Mouse (Mus musculus) spleen, adult 12 weeks (tissue): ENCODE results near the gene Igsf9.

Experiments used
- DNase-seq: peaks from one replicate; pipeline ENCODE4 v3.0.0; 2022; ENCODE audit warnings: low spot score

Igsf9 gene

GRCm38 (mm10) chr1:172518013-172518412 lies 36.4 kb downstream of the Igsf9 start:
- DNase-seq: no peak

GRCm38 (mm10) chr1:172519644-172520043 lies 38.1 kb downstream of the Igsf9 start:
- no peak for DNase-seq

GRCm38 (mm10) chr1:172520576-172521440 lies 39.2 kb downstream of the Igsf9 start, which contains the start of gene Cfap45:
TSS of gene Cfap45 (plus strand) at chr1:172520801.
- DNase-seq: peak; percentile 42

DNA sequence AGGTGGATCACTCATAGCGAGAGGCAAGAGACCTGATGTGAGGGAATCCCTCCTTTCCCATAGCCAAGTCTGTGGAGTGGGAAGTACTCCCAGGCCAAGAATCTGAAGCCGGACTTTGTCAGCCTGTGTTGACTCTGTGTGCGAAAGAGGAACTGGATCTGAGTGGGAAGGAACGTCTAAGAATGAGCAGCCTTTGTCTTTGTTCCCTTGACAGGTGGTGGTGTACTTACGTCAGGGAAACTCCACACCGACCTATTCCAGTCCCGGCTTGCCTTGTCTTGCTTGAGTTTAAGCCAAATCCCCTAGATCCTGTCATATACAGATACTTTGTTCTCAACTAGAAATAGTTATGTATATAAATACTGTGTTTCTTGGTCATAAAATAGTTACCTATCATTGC lies 40.9 kb downstream of the Igsf9 start:
- DNase-seq: no peak

GRCm38 (mm10) chr1:172523699-172524101 lies 42.1 kb downstream of the Igsf9 start:
- DNase-seq: no peak

GRCm38 (mm10) chr1:172525027-172525764 lies 43.6 kb downstream of the Igsf9 start:
- DNase-seq: peak; percentile 12

DNA sequence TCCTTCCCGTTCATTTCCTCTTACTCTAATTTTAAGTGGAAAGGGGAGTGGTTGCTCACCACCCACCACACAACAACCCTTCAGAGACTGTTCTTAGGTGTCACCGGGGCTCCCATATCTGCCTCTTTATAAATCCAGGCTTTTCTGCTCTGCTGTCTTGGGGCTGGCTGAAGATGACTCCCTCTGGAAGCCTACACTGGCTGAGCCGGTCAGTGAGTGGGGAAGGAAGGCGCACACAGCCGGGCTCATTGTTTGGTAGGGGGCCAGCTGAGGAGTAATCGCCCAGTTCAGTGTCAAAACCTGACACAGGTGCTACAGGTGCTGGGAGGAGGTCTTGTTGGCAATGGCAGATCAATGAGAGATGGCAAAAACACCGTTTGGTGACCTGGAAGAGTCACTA lies 44.4 kb downstream of the Igsf9 start:
- no peak for DNase-seq

GRCm38 (mm10) chr1:172526380-172527081 lies 44.9 kb downstream of the Igsf9 start:
- DNase-seq: no peak

DNA sequence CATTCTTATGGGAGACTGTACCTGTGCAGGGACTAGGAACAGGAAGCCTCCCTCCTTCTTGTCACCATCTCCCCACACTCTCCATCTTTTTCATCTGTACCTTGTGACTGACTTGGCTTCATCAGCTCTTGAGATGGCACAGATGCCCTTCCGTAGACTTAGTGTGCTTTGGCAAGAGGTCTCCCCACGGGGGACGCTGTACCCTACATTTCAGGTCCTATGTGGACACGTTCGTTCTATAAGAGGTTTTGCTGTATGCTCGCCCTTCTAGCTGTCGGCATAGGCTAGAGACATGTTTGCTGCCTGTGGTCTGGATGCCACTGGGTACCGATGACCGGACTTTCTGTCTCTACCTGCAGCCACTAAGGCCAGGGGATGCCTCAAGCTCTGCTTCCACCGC lies 45.8 kb downstream of the Igsf9 start:
- DNase-seq: no peak

DNA sequence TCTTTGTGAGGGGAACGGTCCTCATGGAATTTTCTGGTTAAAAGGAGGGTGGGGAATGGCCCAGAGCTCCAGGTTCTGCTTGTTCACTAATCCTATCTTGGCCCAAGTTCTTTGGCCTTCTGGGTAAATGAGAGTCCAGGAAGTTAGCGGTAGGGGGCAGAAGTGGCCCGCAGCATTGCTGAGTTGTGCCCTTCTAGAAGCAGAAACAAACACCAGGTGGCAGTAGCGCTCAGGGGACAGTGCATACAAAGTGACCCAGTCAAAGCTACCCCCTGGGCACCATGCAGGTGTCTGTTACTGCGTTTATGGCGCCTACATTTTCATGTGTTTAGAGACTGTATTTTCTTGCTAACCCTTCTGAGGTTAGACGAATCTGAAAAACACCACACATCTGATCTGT lies 47.1 kb downstream of the Igsf9 start:
- peak; percentile 70 for DNase-seq

DNA sequence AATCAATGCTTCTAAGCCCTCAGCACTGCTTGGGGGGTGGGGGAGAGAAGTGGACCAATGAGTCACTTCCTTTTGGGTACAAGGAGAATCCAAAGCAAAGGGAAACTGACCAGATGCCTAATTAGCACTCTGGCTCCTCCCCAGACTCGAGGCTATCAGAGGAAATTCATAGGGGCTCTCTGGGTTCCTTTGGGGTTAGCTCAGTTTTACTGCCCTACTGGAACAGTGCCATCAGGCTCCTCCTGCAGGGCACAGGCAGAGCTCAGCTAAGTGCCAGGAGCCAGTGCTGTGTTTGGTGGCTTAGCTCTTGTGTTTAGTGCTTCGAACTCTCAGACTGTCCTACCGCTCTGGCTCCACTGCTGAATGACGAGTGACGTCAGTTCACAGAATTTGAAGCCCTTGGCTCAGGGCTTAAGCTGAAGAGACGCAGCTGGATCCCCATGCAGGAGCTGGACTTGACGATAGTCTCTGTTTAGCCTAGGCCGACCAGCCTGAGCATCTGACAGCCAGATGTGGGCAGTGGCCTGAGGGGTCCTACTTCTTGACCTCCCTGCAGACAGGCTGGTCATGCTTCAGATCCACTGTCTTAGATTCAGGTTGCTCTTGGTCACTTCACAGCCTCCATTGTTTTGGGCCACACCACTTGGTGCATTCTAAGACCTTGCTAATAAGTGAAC lies 49.1 kb downstream of the Igsf9 start:
- DNase-seq: no peak

DNA sequence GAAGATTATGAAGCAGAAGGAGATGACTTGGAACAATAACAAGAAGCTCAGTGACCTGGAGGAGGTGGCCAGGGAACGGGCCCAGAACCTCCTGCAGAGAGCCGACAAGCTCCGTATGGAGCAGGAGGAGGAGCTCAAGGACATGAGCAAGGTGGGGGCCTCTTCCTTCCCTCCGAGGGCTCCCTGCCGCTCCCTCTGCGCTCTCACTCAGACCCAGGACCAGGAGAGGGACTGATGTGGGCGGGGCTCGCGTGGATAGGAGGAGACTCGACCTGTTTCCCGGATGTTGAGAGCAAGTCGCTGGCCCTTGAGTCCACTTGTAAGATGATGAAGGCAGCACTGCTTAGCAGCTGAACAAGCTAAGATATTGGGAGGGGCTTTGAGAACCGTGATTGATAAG lies 51.0 kb downstream of the Igsf9 start:
- no peak for DNase-seq

- no peak for DNase-seq
These were observed 53.5 kb downstream of the Igsf9 start for GRCm38 (mm10) chr1:172535116-172535515.

DNA sequence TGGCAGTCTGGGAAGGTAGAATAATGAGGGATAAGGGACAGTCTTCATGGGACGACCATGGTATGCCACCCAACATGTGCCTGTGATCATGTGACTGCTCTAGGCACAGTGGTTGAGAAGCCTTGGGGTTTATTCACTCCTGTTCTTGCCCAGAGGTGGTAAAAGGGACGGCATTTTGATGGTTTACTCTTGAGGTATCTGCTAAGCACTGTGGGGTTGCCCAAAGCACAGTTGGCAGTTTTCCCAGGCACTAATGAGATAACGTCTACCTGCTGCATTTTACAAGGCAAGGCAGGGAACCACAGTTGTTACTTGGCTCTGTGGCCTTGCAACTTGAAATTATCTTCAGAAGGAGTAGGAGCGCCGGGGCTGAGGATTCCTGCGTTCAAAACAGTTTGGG lies 58.2 kb downstream of the Igsf9 start:
- DNase-seq: no peak

DNA sequence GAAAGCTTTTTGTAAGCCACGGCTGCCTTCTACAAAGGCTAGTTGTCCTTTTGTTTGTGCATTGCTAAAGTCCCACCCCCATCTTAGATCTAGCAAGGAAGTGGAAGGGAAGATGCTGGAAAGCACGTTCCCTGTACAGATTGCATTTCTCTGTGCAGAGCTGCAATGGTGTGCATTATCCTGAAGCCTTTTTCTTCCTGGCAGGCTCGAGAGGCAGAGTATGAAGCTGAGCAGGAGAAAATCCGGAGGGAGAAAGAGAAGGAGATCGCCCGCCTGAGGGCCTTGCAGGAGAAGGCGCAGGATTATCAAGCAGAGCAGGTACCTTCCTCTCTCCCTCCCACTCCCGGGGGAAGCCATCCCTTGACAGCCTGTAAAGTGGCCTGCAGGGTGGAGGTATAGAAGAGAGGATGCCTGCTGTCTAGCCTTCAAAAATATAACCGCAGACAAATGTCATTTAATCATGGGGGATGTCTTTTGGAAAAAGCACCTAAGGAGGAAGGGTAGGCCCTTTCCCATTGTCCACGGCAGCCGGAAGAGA lies 58.8 kb downstream of the Igsf9 start:
- no peak for DNase-seq

DNA sequence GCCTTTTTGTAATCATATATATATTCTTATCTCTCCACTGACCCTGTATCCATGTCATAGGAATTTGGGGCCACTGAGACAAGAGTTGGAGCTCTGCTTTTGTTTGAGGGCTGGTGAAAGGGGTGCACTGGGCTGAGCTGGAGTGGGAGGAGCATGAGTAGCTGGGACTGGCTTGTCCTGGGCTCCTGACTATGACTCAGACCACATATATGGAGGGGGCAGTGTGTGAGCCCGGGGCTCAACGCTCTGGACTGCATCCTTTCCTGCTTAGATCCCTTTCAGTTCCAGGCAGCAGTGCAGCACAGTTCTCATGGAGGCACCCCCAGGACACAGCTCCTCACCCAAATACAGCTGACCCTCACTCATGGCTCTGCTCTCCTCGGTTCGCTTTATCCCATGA lies 64.5 kb downstream of the Igsf9 start:
- DNase-seq: no peak
